Mouse (Mus musculus) CH12.LX (cell line): Measurements from ENCODE around the gene Fam19a2. TPM values are rescaled to one million over a fixed set of nuclear protein-coding genes. Genes with fewer than 3 reads are reported as not detected.

ENCODE experiments used
- DNase-seq: peaks from one replicate; pipeline ENCODE4 v3.0.0-alpha.2; 2013; ENCODE audit errors: extremely low read depth
- H3K27ac ChIP-seq: 2 replicates; pipeline ENCODE4 v1.5.1; 2012; ENCODE audit warnings: low read depth, mild to moderate bottlenecking, control low read depth, moderate library complexity; ENCODE audit not compliant: insufficient read depth
- H3K27me3 ChIP-seq: replicated peaks from 2 replicates; pipeline ENCODE3; 2012; ENCODE audit warnings: inconsistent platforms
- H3K36me3 ChIP-seq, 2 experiments: replicated peaks in 1 of 2; 2 replicates each; pipeline versions ENCODE3 to v1.6.1; 2012; ENCODE audit warnings: inconsistent platforms in 1 of 2, low read length in 1 of 2, mild to moderate bottlenecking in 1 of 2, mixed read lengths in 1 of 2, moderate library complexity in 1 of 2; ENCODE audit not compliant: control insufficient read depth in 1 of 2, insufficient read depth in 1 of 2
- H3K4me1 ChIP-seq, 2 experiments: 2 replicates each; pipeline ENCODE4 v1.6.1; 2012; ENCODE audit warnings: inconsistent platforms in 1 of 2, moderate library complexity in 1 of 2; ENCODE audit not compliant: insufficient read depth in 2 of 2, control insufficient read depth in 1 of 2
- H3K4me2 ChIP-seq: 2 replicates; pipeline ENCODE4 v1.6.1; 2012; ENCODE audit warnings: low read depth, mild to moderate bottlenecking, control low read depth; ENCODE audit not compliant: poor library complexity, insufficient read depth, severe bottlenecking
- H3K4me3 ChIP-seq, 3 experiments: fragments of 150-350 bp in 1 of 3; sonication (generic) in 1 of 3; replicated peaks in 1 of 3; 2 replicates each; pipeline versions ENCODE3 to v1.5.1; 2011 to 2012; ENCODE audit warnings: low read depth in 2 of 3, low read length in 2 of 3, mild to moderate bottlenecking in 2 of 3, moderate library complexity in 2 of 3, control low read depth in 1 of 3, improper control_type of control experiment in 1 of 3, inconsistent platforms in 1 of 3, mixed read lengths in 1 of 3; ENCODE audit not compliant: poor library complexity in 1 of 3
- H3K79me2 ChIP-seq: replicated peaks from 2 replicates; pipeline ENCODE4 v1.6.1; 2012; ENCODE audit warnings: mild to moderate bottlenecking, moderate library complexity; ENCODE audit not compliant: control insufficient read depth, poor library complexity, insufficient read depth, severe bottlenecking; ENCODE audit errors: extremely low read depth
- H3K9ac ChIP-seq: 2 replicates; pipeline ENCODE4 v1.6.1; 2012; ENCODE audit warnings: low read depth, mild to moderate bottlenecking, control low read depth, moderate library complexity; ENCODE audit not compliant: insufficient read depth
- H3K9me3 ChIP-seq: replicated peaks from 2 replicates; pipeline ENCODE3; 2012; ENCODE audit warnings: low read length, inconsistent platforms, mixed read lengths
- CHD1 ChIP-seq: IDR thresholded peaks from 2 replicates; pipeline ENCODE4 v1.6.1; 2012; ENCODE audit warnings: low read depth, low read length, improper control_type of control experiment, inconsistent platforms
- CHD2 ChIP-seq: IDR thresholded peaks from 2 replicates; pipeline ENCODE4 v1.6.1; 2011; ENCODE audit warnings: low read length, improper control_type of control experiment
- E2F4 ChIP-seq: IDR thresholded peaks from 2 replicates; pipeline ENCODE4 v1.6.1; 2011; ENCODE audit warnings: low read depth, low read length, improper control_type of control experiment; ENCODE audit not compliant: insufficient replicate concordance
- ELF1 ChIP-seq: IDR thresholded peaks from 2 replicates; pipeline ENCODE4 v1.6.1; 2014; ENCODE audit warnings: low read depth, mild to moderate bottlenecking, inconsistent platforms, low read length, improper control_type of control experiment
- EP300 ChIP-seq: IDR thresholded peaks from 2 replicates; pipeline ENCODE4 v1.6.1; 2011; ENCODE audit warnings: low read length, improper control_type of control experiment
- ETS1 ChIP-seq: conservative IDR thresholded peaks from 2 replicates; pipeline ENCODE4 v1.6.1; 2012; ENCODE audit warnings: low read depth, mild to moderate bottlenecking, inconsistent platforms, low read length, improper control_type of control experiment, moderate library complexity
- GABPA ChIP-seq: IDR thresholded peaks from 2 replicates; pipeline ENCODE4 v1.6.1; 2012; ENCODE audit warnings: low read depth, low read length, improper control_type of control experiment, inconsistent platforms; ENCODE audit not compliant: insufficient replicate concordance
- IRF4 ChIP-seq: IDR thresholded peaks from 2 replicates; pipeline ENCODE4 v1.6.1; 2014; ENCODE audit warnings: low read depth, mild to moderate bottlenecking, inconsistent platforms, low read length, improper control_type of control experiment
- JUN ChIP-seq: IDR thresholded peaks from 2 replicates; pipeline ENCODE4 v1.6.1; 2011; ENCODE audit warnings: low read depth, mild to moderate bottlenecking, low read length, improper control_type of control experiment, moderate library complexity; ENCODE audit not compliant: insufficient read depth
- JUND ChIP-seq: conservative IDR thresholded peaks from 2 replicates; pipeline ENCODE4 v1.6.1; 2011; ENCODE audit warnings: low read depth, low read length, improper control_type of control experiment
- MAX ChIP-seq: IDR thresholded peaks from 2 replicates; pipeline ENCODE4 v1.6.1; 2011; ENCODE audit warnings: low read length, improper control_type of control experiment
- MAZ ChIP-seq: IDR thresholded peaks from 2 replicates; pipeline ENCODE4 v1.6.1; 2012; ENCODE audit warnings: low read depth, mild to moderate bottlenecking, inconsistent platforms, low read length, improper control_type of control experiment, moderate library complexity
- MEF2A ChIP-seq: IDR thresholded peaks from 2 replicates; pipeline ENCODE4 v1.6.1; 2014; ENCODE audit warnings: low read depth, mild to moderate bottlenecking, inconsistent platforms, low read length, improper control_type of control experiment, borderline replicate concordance
- NELFE ChIP-seq: IDR thresholded peaks from 2 replicates; pipeline ENCODE4 v1.6.1; 2011; ENCODE audit warnings: low read depth, low read length, improper control_type of control experiment
- NRF1 ChIP-seq: IDR thresholded peaks from 2 replicates; pipeline ENCODE4 v1.6.1; 2014; ENCODE audit warnings: low read depth, mild to moderate bottlenecking, inconsistent platforms, low read length, improper control_type of control experiment, moderate library complexity
- PAX5 ChIP-seq: IDR thresholded peaks from 2 replicates; pipeline ENCODE4 v1.6.1; 2012; ENCODE audit warnings: low read length, inconsistent platforms, mixed read lengths
- SIN3A ChIP-seq: IDR thresholded peaks from 2 replicates; pipeline ENCODE4 v1.6.1; 2012; ENCODE audit warnings: low read length, improper control_type of control experiment, inconsistent platforms
- SMC3 ChIP-seq: IDR thresholded peaks from 2 replicates; pipeline ENCODE4 v1.6.1; 2011; ENCODE audit warnings: low read depth, low read length, improper control_type of control experiment
- USF2 ChIP-seq: conservative IDR thresholded peaks from 2 replicates; pipeline ENCODE4 v1.6.1; 2011; ENCODE audit warnings: low read depth, low read length, improper control_type of control experiment
- ZC3H11A ChIP-seq: IDR thresholded peaks from 2 replicates; pipeline ENCODE4 v1.6.1; 2012; ENCODE audit warnings: low read depth, mild to moderate bottlenecking, inconsistent platforms, low read length, improper control_type of control experiment
- ZKSCAN1 ChIP-seq: IDR thresholded peaks from 2 replicates; pipeline ENCODE4 v1.6.1; 2012; ENCODE audit warnings: low read depth, inconsistent platforms, low read length, improper control_type of control experiment, borderline replicate concordance
- ZMIZ1 ChIP-seq: IDR thresholded peaks from 2 replicates; pipeline ENCODE4 v1.6.1; 2012; ENCODE audit warnings: low read depth, mild to moderate bottlenecking, inconsistent platforms, low read length, improper control_type of control experiment
- dilution Hi-C: fragments of 300-500 bp; cut with MboI; formaldehyde crosslinking; loops from 2 replicates; pipeline ENCODE4 v1.14.3; 2020; ENCODE audit warnings: low sequenced_read_pairs; ENCODE audit not compliant: extremely low pct_unique_long_range_greater_than_20kb, extremely low pct_ligation_motif_present
- in situ Hi-C: fragments of 300-500 bp; cut with MboI; formaldehyde crosslinking; loops from 3 replicates; pipeline ENCODE4 v1.14.3; 2019; ENCODE audit warnings: low sequenced_read_pairs, low pct_ligation_motif_present, low pct_unique_long_range_greater_than_20kb, mixed read lengths
- polyA plus RNA-seq: library from polyadenylated mRNA; unstranded; fragments of >175 nt; gene quantifications from 2 replicates; pipeline ENCODE4 v1.2.1, GENCODE M21; 2012; ENCODE audit warnings: low read depth; ENCODE audit not compliant: insufficient read length
- total RNA-seq, 2 experiments: library from RNA; depleted of rRNA; stranded (reverse); fragments of 300-350 nt in 1 of 2; fragments of >200 nt in 1 of 2; gene quantifications; 2 replicates each; pipeline ENCODE4 v1.2.3; 2012 to 2014

Gene Fam19a2
- total and polyA plus RNA-seq, 3 experiments = not detected

GRCm38 (mm10) chr10:123710738-123711137 is 446.9 kb downstream of the Fam19a2 start:
- Histone ChIP-seq H3K36me3 (no peaks in the 10 kb centered on the region), H3K27me3 (no peaks in the 10 kb centered on the region), H3K9ac (no peak overlapping the region), H3K27ac (no peak overlapping the region), H3K9me3 (peaks cover 46% of the 10 kb centered on the region), H3K79me2 (no peaks in the 10 kb centered on the region), H3K4me3 (no peak overlapping the region), H3K4me2 (no peak overlapping the region), H3K4me1 (no peaks in the 10 kb centered on the region)
- TF ChIP-seq NELFE (no peak), ELF1 (no peak), JUN (no peak), ZMIZ1 (no peak), IRF4 (no peak), USF2 (no peak), ETS1 (no peak), SIN3A (no peak), MAX (no peak), E2F4 (no peak), ZC3H11A (no peak), EP300 (no peak), ZKSCAN1 (no peak), MAZ (no peak), SMC3 (no peak), JUND (no peak), CHD1 (no peak), CHD2 (no peak), PAX5 (no peak)
- dilution Hi-C loops = no loop called here
- in situ Hi-C loops = no loop called here
- DNase-seq = no peak

- Histone ChIP-seq H3K36me3 (no peaks in the 10 kb centered on the region), H3K79me2 (no peaks in the 10 kb centered on the region), H3K4me2 (no peak overlapping the region), H3K27me3 (no peaks in the 10 kb centered on the region), H3K4me3 (no peak overlapping the region), H3K9ac (no peak overlapping the region), H3K9me3 (peaks cover 23% of the 10 kb centered on the region), H3K27ac (no peak overlapping the region), H3K4me1 (no peaks in the 10 kb centered on the region)
- TF ChIP-seq NRF1 (no peak), GABPA (no peak), MEF2A (no peak)
- DNase-seq = no peak
- dilution Hi-C loops = no loop called here
- in situ Hi-C loops = no loop called here
Measured at GRCm38 (mm10) chr10:123721952-123722460, 458.2 kb downstream of the Fam19a2 start.
